Mouse (Mus musculus): Measurements from ENCODE around the gene Rif1.
"Not testable (repeated sequence)": the region's sequence is repeated elsewhere in the genome, so short reads cannot be mapped to it uniquely, and the experiment has no call there.

Gene Rif1

DNA sequence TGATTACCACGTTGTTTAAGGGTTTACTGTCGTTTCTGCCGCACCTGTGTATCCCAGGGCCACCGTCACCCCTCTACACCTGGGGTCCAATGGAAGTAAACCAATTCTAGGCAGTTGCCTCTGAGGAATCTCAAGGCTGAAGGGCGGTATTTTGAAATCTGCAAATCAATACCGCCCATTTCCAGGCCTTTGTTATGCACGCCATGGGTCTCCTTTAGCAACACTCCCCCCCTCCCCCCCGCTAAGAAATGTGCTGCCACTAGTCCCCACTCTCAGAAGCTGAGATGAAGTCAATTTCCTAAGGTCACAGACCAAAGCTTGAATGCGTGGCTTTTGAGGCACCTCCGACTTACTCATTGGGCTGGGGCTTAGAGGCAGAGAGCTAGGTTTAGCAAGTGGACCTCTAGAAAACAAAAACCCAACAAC is 554 bp upstream of the Rif1 start:
- DNase-seq, result peak; percentile 59

DNA sequence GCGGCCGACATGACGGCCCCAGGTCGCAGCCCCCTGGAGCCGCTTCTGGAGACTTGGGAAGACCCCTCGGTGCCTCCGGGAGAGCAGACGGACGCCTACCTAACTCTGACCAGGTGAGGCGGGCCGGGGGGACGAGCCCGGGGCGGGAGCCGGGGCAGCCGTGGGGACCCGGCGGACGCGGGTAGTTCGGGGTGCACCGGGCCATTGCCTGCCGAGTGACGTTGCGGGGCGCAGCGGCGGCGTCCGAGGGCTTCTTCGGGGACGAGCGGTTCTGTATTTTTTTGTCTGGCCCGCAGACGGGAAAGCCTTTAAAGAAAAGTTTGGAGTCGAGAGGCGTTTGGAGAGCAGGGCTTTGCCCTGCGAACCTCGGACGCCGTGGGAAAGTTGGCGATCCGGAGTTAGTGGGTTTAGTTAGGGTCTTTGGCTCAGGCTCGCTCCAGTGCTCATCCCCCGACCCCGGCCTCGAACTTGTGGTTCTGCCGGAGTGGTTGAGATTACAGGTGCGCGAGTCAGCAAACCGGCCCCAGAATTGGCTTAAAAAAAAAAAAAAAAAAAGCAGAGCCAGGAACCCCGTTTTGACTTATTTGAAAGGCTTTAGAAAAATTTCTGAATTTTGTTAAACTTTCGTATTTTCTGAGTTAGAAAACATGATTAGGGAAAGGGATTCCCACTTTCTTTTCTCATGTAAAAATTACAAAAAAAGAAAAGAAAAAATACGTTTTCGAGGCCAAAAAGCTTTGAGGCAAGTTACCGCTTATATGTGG is 691 bp downstream of the Rif1 start:
- DNase-seq, result no peak

DNA sequence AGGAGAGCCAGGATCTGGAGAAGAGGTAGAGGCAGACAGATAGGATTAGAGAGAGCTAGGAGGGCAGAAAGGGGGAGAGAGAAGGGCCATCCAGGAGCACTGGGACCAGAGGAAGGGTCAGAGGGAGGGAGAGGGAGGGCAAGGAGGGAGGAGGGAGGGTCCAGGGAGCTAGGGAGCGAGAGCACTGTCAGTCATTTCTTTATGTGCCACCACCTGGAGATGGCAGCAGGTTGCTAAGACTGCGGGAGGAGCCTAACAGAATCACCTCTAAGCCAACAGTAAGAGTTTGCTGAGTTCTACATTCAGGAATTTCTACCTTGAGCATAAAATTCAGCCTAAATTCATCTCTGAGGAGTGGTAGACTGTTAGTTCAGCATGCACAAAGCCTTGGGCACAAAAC is 6.0 kb downstream of the Rif1 start:
- DNase-seq, result no peak

DNA sequence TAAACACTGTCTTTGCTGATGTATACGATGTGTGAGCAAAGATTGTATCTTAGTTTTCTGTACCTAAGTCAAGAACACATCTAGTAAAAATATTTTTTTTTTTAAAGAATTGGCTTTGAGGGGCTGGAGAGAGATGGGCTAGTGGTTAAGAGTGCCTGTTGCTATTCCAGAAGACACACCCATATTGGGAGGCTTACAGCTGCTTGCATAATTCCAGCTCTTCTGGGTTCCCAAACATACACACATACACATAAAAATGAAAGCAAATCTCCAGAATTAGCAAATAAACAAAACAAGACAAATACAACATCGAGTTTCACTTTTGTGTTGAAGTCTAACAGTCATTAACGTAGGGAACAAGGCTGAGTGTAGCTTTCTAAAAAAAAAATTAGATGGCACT is 11.4 kb downstream of the Rif1 start:
- DNase-seq, result no peak

DNA sequence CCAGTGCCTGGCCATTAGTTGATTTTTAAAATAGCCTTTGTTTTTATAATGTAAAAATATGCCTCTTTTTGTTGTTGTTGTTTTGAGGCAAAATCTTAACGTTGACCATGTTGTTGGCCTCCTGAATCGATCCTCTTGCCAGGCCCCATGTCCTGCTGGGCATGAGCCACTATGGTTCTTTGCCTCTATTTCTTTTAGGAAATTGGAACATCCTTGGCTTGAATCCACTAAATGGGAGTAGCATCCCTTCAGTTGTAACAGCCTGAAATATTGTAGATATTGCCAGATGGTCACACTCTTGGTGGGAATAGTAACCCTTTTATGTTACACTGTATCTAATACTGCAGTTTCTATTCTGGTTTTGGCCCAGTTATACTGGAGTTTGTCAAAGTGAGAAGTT is 11.9 kb downstream of the Rif1 start:
- no peak for DNase-seq

DNA sequence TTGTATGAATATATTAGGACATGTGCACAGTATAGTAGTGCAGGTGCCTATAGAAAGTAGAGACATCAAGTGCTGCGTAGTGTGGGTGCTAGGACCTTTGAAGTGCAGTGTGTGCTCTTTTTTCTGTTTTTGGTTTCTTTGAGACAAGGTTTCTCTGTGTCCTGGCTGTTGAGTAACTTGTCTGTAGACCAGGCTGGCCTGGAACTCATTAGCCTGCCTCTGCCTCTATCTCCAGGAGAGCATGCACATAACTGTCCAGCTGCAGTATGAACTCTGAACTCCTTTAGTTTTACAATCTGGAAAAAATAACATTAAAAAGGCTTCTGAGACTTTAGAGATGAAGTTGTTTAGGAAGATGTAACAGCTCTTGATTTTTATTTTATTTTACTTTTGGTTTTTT is 41.5 kb downstream of the Rif1 start:
- peak; percentile 18 for DNase-seq

DNA sequence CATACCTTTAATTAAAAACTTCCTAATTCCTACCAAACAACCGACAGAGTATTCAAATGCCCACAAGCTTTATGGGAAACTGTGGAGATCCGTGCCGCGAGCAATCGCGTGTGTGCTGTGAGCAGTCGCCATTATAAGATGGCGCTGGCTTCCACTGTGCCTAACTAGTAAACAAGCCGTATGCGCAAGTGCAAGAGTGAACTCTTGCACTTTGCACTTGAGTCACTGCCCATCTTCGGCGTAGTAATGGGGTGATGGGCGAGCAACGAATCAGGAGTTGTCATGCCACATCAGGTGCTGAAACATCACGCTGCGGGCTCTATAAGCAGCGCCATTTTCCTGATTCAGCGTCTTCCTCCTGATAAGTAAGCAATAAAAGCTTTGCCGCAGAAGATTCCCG is 58.7 kb downstream of the Rif1 start:
- not testable (repeated sequence) for DNase-seq

DNA sequence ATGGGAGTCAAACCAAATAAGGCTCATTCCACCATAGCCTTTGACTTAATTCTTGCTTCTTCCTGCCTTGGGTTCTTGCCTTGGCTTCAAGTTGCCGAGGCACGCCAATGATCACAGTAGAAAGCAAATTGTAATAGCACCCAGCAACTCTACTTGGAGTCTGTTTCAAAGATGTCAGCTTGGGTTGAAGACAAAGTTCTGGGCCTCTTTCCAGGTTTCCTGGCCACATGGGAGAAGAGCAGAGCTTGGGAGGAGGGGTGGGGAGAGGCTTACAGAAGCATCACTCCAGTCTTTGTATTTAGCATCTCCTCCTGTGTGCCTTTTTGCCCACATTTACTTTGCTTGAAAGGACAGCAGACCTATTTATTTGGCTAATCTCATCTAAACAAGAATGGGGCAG is 60.7 kb downstream of the Rif1 start:
- no peak for DNase-seq

DNA sequence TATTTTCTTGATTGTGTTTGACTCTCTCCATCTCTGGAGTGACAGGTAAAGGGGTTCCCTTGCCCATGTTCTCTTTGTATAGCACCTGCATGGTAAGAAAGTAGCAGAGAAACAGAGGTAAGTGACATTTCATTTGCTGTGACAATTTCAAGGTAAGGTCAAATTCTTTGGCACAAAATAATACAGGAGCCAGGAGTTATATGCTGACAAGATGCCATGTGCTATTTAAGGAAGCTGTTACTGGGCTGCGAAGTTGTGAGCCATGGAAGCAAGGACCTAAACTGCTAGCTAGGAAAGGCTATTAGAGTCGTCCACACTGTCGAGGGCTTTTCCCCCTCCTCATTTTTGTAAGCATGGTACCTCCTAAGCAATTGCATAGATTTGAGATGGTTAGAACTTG is 80.4 kb downstream of the Rif1 start:
- no peak for DNase-seq

DNA sequence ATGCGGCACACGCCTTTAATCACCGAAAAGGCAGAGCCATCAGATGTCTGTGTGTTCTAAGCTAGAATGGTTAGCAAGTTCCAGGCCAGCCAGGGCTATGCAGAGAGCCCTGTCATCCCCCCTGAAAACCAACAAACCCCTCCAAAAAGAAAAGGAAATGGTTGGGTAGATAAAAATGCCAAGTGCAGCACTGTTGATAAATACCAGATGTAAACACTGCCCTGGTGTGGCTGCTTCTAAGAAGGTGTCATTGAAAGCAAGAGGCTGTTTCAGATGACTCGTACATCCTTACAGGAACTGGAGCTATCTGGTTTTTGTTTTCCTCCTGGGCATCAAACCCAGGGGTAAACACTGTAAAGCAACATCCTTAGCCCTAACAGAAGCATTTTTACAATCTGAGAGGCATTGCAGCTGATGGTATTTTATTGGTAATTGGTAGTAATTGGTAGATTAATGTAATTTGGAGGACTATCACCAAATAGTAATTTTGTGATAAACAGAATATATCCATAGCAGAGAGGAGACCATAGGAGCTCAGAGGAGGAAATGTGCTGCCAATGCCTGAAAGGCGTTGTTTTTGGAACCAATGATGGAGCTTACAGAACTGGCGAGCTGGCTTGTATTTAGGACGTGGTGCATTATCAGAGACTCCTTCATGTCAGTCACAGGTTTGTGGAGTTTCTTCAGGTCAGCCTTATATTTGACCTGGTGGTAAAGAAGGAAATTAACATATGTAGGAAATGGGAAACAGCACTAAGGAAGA is 96.8 kb downstream of the Rif1 start:
- no peak for DNase-seq

Measured in embryo, embryonic 11 days (tissue).